Mouse (Mus musculus): ENCODE measurements around the gene Ppp2r5d. TPM values are rescaled to one million over a fixed set of nuclear protein-coding genes. Genes with fewer than 3 reads are reported as not detected.
A peak's percentile ranks its signal among the peaks of the same experiment; 100 is the strongest.

Gene Ppp2r5d
- polyA plus RNA-seq, 1 experiment from 2014 or later = 56.1 TPM

DNA sequence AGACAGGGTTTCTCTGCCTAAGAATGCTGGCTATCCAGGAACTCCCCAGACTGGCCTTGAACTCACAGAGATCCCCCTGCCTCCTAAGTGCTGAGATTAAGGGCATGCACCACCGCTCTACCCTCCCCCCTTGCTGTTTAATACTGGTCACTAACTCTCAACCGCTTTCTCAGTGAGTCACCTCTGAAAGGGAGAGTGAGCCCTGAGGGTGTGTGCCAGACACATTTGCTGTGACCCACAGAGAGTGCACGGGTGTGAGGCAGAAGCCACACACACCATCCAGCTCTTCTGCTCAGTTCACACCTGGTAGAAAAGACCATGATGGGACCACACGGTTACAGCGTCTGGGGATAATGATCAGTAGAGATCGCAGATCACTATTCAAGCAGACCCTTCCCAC lies 6.4 kb downstream of the Ppp2r5d start:
- WGBS = 84% methylated on average over 6 of the region's 6 CpGs
- H3K4me3 ChIP-seq (ENCODE audit: low read length) = no peak overlapping the region
- H3K4me2 ChIP-seq (ENCODE audit: low read depth, low read length) = no peak overlapping the region
- H3K36me3 ChIP-seq (ENCODE audit: control insufficient read depth, insufficient read depth) = 0 out of 2 replicates have a peak, but pooled peaks cover 3% of the 10 kb centered on the region
- no peaks in the 10 kb centered on the region for H3K27me3 ChIP-seq (ENCODE audit: control insufficient read depth, insufficient read depth, low read length)
- H3K9ac ChIP-seq (ENCODE audit: low read length) = no peak overlapping the region
- H3K4me1 ChIP-seq (ENCODE audit: control insufficient read depth, insufficient read depth, low read length) = peaks cover 18% of the 10 kb centered on the region
- no peaks in the 10 kb centered on the region for H3K9me3 ChIP-seq (replicated peaks; ENCODE audit: control insufficient read depth, low read length)
- H3K27ac ChIP-seq (ENCODE audit: low read length) = no peak overlapping the region
- ATAC-seq (replicated peaks; ENCODE audit: extremely low read depth, insufficient read depth, low FRiP score) = no peak

DNA sequence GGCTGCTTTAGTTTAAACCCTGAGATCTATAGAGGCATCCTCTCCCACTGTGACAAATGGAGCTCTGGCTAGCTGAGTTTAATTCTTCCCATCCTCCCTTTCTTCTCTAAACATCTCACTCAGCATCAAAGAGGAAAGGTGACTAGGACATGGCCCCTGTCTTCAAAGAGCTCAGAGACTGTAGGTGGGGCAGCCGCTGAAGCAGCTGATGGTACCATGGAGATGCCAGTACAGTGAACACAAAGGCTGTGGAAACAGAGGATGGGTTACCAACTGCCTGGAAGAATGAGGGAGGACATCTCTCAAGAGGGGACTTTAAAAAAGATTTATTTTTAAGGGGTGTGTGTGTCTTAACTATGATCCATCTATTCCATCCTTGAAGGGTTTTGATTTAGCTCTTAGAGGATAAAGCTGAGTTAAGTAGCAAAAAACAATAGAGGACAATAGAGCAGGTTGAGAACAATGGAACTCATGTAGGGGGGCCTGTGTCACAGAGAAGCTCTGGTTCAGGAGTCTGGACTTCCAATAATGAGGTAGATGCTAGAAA lies 10.3 kb downstream of the Ppp2r5d start:
- H3K9ac ChIP-seq (ENCODE audit: low read length) = no peak overlapping the region
- no peaks in the 10 kb centered on the region for H3K9me3 ChIP-seq (replicated peaks; ENCODE audit: control insufficient read depth, low read length)
- H3K4me2 ChIP-seq (ENCODE audit: low read depth, low read length) = no peak overlapping the region
- no peak for ATAC-seq (replicated peaks; ENCODE audit: extremely low read depth, insufficient read depth, low FRiP score)
- H3K27me3 ChIP-seq (ENCODE audit: control insufficient read depth, insufficient read depth, low read length) = no peaks in the 10 kb centered on the region
- WGBS = 85% methylated on average over 1 of the region's 1 CpGs
- H3K36me3 ChIP-seq (ENCODE audit: control insufficient read depth, insufficient read depth) = 0 out of 2 replicates have a peak, but pooled peaks cover 3% of the 10 kb centered on the region
- no peak overlapping the region for H3K27ac ChIP-seq (ENCODE audit: low read length)
- H3K4me3 ChIP-seq (ENCODE audit: low read length) = no peak overlapping the region
- peaks cover 5% of the 10 kb centered on the region; the same call in 1 of the 2 replicates for H3K4me1 ChIP-seq (ENCODE audit: control insufficient read depth, insufficient read depth, low read length)

DNA sequence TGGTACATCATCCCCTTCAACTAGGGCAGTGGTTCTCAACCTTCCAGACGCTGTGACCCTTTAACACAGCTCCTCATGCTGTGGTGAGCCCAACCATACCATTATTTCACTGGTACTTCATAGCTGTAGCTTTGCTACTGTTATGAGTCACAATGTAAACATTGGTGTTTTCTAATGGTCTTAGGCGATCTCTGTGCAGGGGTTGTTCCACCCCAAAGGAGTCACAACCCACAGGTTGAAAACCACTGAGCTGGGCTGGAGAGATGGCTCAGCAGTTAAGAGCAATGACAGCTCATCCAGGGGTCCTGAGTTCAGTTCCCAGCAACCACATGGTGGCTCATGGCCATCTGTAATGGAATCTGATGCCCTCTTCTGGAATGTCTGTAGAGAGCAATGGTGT lies 13.5 kb downstream of the Ppp2r5d start:
- H3K9ac ChIP-seq (ENCODE audit: low read length) = no peak overlapping the region
- peaks cover 13% of the 10 kb centered on the region; the same call in 1 of the 2 replicates for H3K36me3 ChIP-seq (ENCODE audit: control insufficient read depth, insufficient read depth)
- 91% methylated on average over 2 of the region's 2 CpGs for WGBS
- ATAC-seq (replicated peaks; ENCODE audit: extremely low read depth, insufficient read depth, low FRiP score) = no peak
- H3K4me2 ChIP-seq (ENCODE audit: low read depth, low read length) = no peak overlapping the region
- no peak overlapping the region for H3K4me3 ChIP-seq (ENCODE audit: low read length)
- H3K27me3 ChIP-seq (ENCODE audit: control insufficient read depth, insufficient read depth, low read length) = no peaks in the 10 kb centered on the region
- H3K9me3 ChIP-seq (replicated peaks; ENCODE audit: control insufficient read depth, low read length) = no peaks in the 10 kb centered on the region
- no peaks in the 10 kb centered on the region for H3K4me1 ChIP-seq (ENCODE audit: control insufficient read depth, insufficient read depth, low read length)
- no peak overlapping the region for H3K27ac ChIP-seq (ENCODE audit: low read length)

DNA sequence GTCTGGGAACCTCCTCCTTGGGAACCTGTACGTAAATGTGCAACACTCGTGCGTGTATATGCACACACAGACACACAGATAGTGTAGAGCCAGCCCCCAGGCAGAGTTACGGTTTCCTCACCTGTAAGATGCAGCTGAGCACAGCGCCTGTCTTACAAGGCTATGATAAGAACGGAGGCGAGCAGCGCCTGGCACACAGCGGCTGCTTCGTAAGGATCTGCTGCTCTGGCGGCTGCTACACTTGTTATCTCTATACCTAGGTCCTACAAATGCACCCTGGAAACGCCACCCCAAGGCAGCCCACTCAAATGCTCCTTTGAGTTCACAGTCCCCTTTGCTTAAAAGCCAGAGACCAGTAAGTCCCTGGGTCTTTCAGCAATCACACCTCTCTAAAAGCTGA lies 14.2 kb downstream of the Ppp2r5d start:
- Histone ChIP-seq H3K9me3 (replicated peaks; ENCODE audit: control insufficient read depth, low read length) (no peaks in the 10 kb centered on the region), H3K9ac (ENCODE audit: low read length) (no peak overlapping the region), H3K4me1 (ENCODE audit: control insufficient read depth, insufficient read depth, low read length) (no peaks in the 10 kb centered on the region), H3K4me2 (ENCODE audit: low read depth, low read length) (no peak overlapping the region), H3K27ac (ENCODE audit: low read length) (no peak overlapping the region), H3K4me3 (ENCODE audit: low read length) (no peak overlapping the region), H3K36me3 (ENCODE audit: control insufficient read depth, insufficient read depth) (peaks cover 17% of the 10 kb centered on the region), H3K27me3 (ENCODE audit: control insufficient read depth, insufficient read depth, low read length) (no peaks in the 10 kb centered on the region)
- WGBS = 68% methylated on average over 12 of the region's 12 CpGs
- ATAC-seq (replicated peaks; ENCODE audit: extremely low read depth, insufficient read depth, low FRiP score) = no peak

DNA sequence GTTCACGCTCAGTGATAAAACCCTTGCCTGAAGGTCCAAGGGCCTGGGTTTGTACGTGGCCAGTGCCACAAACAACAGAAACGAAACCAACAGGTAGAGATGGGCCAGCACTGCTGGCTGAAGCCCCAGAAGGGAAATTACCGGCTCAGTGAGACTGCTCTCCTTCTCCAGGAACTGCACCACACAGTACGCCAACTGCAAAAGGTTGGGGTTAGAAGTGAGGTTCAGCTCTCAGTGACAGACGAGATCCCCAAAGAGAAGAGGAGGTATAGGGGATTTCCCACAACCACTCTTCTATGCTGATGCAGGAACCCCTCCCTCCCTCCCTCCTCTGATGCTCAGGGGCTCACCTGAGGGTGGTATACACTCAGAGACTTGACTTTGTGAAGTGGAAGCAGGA lies 19.0 kb downstream of the Ppp2r5d start:
- H3K9me3 ChIP-seq (replicated peaks; ENCODE audit: control insufficient read depth, low read length) = no peaks in the 10 kb centered on the region
- H3K9ac ChIP-seq (ENCODE audit: low read length) = no peak overlapping the region
- no peak overlapping the region for H3K4me3 ChIP-seq (ENCODE audit: low read length)
- H3K36me3 ChIP-seq (ENCODE audit: control insufficient read depth, insufficient read depth) = peaks cover 39% of the 10 kb centered on the region
- no peak for ATAC-seq (replicated peaks; ENCODE audit: extremely low read depth, insufficient read depth, low FRiP score)
- no peak overlapping the region for H3K4me2 ChIP-seq (ENCODE audit: low read depth, low read length)
- H3K27ac ChIP-seq (ENCODE audit: low read length) = no peak overlapping the region
- H3K27me3 ChIP-seq (ENCODE audit: control insufficient read depth, insufficient read depth, low read length) = no peaks in the 10 kb centered on the region
- peaks cover 8% of the 10 kb centered on the region for H3K4me1 ChIP-seq (ENCODE audit: control insufficient read depth, insufficient read depth, low read length)
- 86% methylated on average over 6 of the region's 6 CpGs for WGBS

DNA sequence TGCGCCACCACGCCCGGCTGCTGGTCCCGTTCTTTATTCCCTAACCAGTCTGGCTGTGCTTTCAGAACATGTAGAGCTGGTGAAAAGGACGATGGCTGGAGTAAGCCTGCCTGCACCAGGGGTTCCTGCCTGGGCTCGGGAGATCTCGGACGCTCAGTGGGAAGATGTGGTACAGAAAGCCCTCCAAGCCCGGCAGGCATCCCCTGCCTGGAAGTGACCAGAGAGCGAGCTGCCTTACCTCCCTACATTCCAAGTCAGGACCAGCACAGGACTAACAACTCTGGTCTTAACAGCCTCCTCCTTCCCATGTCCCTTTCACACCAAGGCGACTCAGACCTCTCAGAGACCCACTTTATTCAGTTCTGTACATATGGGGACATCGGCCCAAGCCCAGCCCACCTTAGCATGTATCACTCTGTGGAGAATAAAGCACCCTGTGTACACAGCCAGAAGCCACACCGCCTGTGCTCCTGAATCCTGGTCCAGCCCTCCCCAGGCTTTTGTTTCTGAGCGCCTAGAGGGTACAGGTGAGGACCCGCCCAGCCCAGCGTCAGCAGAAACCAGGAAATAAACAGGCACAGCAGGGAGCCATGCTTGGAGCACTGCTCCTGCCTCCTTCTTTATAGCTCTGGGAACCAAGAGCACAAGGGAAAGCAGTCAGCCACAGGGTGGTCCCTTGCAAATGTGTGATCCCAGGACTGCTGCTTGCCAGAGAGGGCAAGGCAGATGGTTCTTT lies 22.1 kb downstream of the Ppp2r5d start:
- H3K36me3 ChIP-seq (ENCODE audit: control insufficient read depth, insufficient read depth) = peaks cover 39% of the 10 kb centered on the region
- peaks cover 27% of the 10 kb centered on the region for H3K4me1 ChIP-seq (ENCODE audit: control insufficient read depth, insufficient read depth, low read length)
- no peak overlapping the region for H3K4me3 ChIP-seq (ENCODE audit: low read length)
- H3K27me3 ChIP-seq (ENCODE audit: control insufficient read depth, insufficient read depth, low read length) = no peaks in the 10 kb centered on the region
- no peak overlapping the region for H3K27ac ChIP-seq (ENCODE audit: low read length)
- H3K4me2 ChIP-seq (ENCODE audit: low read depth, low read length) = no peak overlapping the region
- 83% methylated on average over 16 of the region's 16 CpGs for WGBS
- H3K9ac ChIP-seq (ENCODE audit: low read length) = no peak overlapping the region
- no peaks in the 10 kb centered on the region for H3K9me3 ChIP-seq (replicated peaks; ENCODE audit: control insufficient read depth, low read length)
- no peak for ATAC-seq (replicated peaks; ENCODE audit: extremely low read depth, insufficient read depth, low FRiP score)

DNA sequence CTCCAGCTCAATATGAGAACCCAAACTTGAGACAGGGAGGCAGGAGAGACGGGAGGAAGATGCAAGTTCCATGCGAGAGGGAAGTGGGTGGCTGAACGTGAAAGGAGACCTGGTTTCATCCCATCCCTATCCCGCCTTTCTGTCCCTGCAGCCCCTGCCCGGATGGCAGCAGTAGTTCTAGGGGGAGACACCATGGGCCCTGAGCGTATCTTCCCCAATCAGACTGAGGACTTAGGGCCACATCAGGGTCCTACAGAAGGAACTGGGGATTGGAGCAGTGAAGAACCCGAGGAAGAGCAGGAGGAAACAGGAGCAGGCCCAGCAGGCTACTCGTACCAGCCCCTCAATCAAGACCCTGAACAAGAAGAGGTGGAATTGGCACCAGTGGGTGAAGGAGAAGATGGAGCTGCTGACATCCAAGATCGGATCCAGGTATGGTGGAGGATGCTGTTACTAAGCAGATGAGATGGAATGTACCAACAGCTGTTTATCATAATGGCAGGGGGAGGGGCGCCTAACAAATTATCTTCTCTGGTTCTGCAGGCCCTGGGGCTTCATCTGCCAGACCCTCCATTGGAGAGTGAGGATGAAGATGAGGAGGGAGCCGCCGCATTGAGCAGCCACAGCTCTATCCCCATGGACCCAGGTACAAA lies 23.3 kb downstream of the Ppp2r5d start:
- Histone ChIP-seq H3K4me2 (ENCODE audit: low read depth, low read length) (peak overlapping the region; percentile 94), H3K4me3 (ENCODE audit: low read length) (peak overlapping the region; percentile 85), H3K27ac (ENCODE audit: low read length) (peak overlapping the region; percentile 79; the same call in 1 of the 2 replicates), H3K4me1 (ENCODE audit: control insufficient read depth, insufficient read depth, low read length) (peaks cover 28% of the 10 kb centered on the region), H3K9ac (ENCODE audit: low read length) (peak overlapping the region; percentile 82), H3K27me3 (ENCODE audit: control insufficient read depth, insufficient read depth, low read length) (no peaks in the 10 kb centered on the region), H3K36me3 (ENCODE audit: control insufficient read depth, insufficient read depth) (peaks cover 43% of the 10 kb centered on the region), H3K9me3 (replicated peaks; ENCODE audit: control insufficient read depth, low read length) (no peaks in the 10 kb centered on the region)
- no peak for ATAC-seq (replicated peaks; ENCODE audit: extremely low read depth, insufficient read depth, low FRiP score)
- WGBS = 24% methylated on average over 12 of the region's 12 CpGs

DNA sequence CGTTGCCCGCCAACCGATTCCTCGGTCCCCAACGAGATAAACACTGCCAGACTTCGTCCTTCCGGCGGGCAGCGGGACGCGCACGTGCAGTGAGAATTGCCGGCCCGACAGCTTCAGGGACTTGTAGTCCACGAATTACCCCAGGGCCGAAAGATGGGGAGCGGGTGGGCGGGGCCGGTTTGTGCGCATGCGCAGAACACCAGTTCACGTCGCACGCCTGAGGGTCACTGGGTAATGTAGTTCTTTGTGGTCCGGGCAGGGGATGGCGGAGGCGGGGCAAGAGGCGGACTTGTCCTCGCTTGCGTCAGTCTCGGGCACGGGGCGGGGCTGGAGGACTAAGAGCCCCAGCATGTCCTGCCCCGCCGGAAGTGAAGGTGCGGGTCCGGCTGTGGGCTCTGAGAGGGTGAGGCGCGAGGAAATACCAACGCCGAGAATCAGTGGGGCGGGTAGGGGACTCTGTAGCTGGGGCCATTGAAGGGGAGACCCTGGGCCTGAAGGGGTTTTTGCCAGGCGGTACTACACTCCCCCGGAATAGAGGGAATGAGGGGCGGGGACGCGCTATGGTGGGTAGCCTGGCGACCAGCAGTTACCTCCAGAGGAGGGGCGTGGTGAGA lies 24.0 kb downstream of the Ppp2r5d start, which contains the start of gene Klhdc3:
Klhdc3 (minus strand) TSS at position 155 of the 614 bp plus-strand sequence.
- Histone ChIP-seq H3K4me1 (ENCODE audit: control insufficient read depth, insufficient read depth, low read length) (peaks cover 28% of the 10 kb centered on the region), H3K4me3 (ENCODE audit: low read length) (peak within 1 kb of the TSS; percentile 85), H3K27me3 (ENCODE audit: control insufficient read depth, insufficient read depth, low read length) (no peaks in the 10 kb centered on the region), H3K9me3 (replicated peaks; ENCODE audit: control insufficient read depth, low read length) (no peaks in the 10 kb centered on the region), H3K36me3 (ENCODE audit: control insufficient read depth, insufficient read depth) (peaks cover 43% of the 10 kb centered on the region), H3K27ac (ENCODE audit: low read length) (peak within 1 kb of the TSS; percentile 94), H3K4me2 (ENCODE audit: low read depth, low read length) (peak within 1 kb of the TSS; percentile 94), H3K9ac (ENCODE audit: low read length) (peak within 1 kb of the TSS; percentile 87)
- peak; percentile 97 for ATAC-seq (replicated peaks; ENCODE audit: extremely low read depth, insufficient read depth, low FRiP score)
- WGBS = under 1% methylated on average over 49 of the region's 49 CpGs
